Mouse (Mus musculus) urinary bladder, postnatal 25 days (tissue): ENCODE data around the gene Ky.

Experiments
- DNase-seq: peaks from one replicate; pipeline ENCODE4 v3.0.0; 2022; ENCODE audit warnings: low spot score

Ky gene

DNA sequence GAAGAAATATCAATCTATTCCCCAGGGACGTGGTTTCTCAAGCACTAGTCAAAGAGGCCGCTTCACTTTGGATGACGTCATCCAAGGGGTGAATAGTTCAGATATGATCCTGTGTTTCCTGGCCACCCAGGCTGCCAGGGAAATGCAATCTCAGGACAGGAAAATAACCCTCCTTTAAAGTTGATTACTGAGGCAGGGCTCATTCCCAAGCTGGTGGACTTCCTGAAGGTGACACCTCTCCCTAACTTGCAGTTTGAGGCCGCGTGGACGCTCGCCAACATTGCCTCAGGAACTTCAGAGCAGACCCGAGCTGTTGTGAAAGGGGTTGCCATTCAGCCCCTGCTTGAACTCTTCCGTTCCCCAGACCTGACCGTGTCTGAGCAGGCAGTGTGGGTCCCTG, 46.2 kb downstream of the Ky start:
- DNase-seq = no peak

DNA sequence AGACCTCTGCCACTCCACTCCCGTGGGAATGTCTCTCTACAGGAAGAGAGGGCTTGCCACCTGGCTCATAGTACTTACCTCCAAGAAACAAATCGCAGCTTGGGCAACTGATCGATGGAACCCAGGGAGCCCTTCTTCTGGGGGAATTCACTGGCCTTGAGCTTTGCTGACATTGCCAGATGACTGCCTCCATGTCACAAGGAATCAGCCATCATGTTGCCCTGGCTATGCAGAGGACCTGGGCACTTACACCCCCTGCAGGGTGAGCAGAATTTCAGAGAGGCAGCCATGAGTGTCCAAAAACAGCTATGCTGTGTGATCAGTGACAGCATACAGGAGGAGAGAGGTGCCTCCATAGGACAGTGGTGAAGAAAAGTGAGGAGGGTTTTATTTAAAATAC, 48.2 kb downstream of the Ky start:
- DNase-seq = no peak

DNA sequence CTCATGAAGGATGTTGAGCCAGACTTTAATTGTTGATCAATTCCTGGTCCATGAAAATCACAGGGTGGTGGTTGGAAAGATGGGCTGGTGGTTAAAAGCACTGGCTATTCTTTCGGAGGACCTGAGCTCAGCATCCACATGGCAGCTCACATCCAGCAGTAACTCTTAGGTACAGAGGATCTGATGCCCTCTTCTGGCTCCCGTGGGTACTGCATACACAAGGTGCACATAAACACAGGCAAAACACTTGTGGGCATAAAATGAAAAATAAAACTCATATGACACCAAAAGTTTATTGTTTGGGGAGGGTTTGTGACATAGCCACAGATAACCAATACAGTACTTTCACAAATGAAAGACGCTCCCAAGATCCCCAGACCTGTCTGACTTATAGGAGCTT, 52.9 kb downstream of the Ky start:
- no peak for DNase-seq

DNA sequence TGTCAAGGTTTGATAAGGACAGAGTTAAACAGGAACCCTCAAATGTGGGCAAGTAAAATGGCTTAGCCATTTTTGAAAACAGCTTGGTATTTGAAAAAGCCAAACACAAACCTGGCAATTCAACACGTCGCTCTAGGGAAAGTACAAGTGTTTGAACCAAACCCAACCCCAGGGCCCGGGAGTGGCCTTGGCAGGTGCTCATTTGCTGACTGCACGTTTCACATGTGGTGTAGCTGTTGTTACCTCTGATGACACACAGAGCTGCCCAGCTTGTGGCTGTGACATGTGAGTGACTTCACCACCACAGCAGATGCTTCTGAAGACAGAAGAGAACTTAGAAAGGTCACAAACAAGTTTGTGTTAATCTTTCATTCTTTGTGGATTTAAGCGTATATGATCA, 67.3 kb downstream of the Ky start:
- no peak for DNase-seq

DNA sequence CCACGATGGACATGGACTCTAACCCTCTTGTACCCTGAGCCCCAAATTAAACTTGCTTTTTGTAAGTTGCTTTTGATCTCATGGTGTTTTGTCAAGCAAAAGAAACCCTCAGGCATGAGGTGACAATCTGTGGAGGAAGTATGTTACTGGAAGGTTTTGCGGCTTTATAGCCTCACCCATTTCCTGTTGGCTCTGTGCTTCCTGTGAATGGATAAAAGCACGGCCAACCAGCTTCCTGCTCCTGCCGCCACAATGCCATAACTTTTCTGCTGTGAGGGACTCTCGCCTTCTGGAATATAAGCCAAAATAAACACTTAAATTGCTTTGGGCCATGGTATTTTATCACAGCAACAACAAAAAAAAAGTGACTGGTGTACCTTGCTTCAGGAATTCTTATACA, 71.9 kb downstream of the Ky start:
- DNase-seq = no peak

DNA sequence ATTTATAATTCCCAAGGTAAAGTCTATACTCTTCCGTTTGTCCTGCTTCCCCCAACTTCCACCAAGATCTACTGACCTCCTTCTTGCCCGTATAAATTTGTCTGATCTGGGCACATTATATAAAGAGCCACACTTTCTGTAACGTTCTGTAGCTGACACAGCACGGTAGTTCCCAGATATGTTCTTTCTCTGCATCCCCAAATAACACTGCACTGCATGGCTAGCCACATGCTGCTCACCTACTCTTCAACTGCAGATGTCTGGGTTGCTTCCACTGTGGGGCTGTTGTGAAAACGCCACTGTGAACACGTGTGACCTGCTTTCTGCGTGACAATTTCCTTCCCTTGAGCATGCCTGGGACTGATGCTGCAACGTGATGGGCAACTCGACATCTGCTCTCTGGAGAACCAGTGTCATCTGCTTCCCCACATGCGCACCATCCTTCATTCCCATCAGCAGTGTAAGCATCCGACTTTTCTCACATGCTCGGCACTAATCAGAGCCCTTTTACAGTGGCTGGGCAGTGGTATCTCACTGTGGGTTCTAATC, 76.4 kb downstream of the Ky start:
- no peak for DNase-seq

DNA sequence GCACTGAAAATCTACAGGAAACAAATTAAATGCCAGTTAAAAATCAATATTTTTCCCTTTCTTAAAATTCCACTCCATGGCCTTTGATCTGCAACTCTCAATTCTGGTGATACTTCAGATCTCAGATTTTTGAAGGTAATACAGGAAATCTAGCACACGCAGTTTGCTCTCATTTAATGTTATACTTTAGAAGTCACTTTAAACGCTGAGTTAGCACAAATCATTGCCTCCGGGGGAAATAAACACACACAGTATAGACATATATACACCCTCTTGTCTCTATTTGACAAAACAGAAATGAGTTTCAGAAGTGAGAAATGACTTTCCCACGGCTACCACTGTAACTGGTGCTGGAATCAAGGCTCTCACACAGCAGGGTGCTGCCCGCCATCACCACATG, 81.8 kb downstream of the Ky start:
- DNase-seq = no peak

DNA sequence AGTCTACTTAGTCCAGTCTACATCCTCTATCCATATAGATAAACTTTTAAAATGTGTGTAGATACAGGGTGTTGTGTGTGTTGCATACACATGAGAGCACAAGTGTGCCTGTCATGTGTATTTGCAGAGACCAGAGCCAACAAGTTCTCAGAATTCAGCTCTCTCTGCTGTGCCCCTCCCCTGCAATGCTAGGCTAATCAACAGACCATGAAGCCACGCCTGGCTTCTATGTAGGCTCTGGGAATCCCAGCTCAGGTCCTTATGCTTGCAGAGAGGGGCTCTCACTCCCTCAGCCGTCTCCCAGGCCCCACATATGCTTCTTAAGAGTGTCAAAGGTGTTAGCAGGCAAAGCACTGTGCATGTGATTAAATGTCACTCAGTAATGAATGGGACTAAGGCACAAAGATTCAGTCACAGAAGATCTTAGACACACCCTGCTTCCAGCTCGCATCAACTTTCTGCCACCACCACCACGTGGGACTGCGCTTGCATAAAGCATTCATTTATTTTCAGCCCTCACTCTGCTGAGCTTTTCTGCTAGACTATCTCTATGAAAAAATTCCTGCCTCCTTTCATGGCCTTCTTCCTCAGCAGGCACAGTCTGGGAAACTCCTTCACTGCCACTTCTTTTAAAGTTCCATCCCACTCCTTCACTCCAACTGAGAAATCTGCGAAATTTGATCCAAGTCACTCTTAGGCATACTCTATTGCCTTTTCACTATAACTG, 89.3 kb downstream of the Ky start:
- no peak for DNase-seq
